Mouse (Mus musculus) ES-CJ7 (cell line): ENCODE data around the gene Daam1.

Experiments used
- DNase-seq: peaks from one replicate; pipeline ENCODE4 v3.0.0; 2011; ENCODE audit warnings: low read depth, low spot score

Daam1 gene

DNA sequence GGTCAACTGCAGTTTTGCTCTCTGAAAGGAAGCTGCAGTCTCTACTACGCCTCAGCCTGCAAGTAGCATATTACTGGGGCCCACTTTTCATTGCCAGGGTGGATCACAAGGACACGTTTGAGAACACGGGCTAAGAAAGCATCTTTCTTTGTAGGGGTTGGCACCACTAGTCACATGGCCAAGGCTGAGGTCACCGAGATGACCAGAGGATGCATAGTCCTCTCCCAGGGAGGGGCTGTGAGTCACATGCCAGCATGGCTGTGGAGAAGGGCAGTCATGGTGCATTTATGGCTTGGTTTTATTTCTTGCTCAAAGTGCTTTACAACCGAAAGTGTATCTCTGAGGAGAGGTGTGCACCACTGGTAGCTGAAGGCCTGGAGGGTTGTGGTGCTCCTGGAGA is 67.4 kb downstream of the Daam1 start:
- no peak for DNase-seq

DNA sequence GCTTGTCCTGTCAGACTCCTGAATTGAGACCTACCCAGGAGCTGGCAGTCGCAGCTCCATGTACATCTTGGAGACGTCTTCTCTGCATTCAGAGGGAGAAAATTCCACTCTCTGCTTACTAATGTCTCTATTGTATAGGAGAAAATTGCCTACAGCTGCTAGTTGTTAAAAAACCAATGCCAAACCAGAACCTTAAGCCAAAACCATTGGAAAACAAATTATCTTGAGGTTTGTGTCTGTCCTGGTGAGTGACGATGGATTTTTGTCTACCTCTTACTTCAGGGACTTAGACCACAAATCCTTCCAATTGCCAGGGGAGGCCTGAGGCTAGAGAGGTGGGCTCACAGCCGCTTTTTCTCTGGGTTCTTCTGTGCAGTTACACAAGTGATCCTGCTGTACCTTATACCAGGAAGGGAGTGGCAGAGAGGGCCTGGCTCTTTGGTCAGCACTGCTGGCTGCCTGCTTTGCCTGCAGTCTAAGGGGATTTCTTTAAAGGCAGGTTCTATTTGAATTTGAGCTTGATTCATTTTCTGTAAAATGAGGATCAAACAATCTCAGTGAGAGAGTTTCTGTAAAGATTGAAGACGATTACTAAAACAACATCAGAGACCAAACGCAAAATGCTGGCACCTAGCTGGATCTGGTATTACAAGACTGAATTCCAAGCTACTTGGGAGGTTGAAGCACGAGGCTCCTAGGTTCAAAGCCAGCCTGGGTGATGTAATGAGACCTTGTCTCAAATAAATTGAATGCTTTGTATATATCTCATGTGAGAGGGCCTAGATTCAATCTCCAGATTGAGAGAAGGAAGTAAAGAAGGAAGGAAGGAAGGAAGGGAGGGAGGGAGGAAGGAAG is 68.0 kb downstream of the Daam1 start:
- DNase-seq, result no peak

DNA sequence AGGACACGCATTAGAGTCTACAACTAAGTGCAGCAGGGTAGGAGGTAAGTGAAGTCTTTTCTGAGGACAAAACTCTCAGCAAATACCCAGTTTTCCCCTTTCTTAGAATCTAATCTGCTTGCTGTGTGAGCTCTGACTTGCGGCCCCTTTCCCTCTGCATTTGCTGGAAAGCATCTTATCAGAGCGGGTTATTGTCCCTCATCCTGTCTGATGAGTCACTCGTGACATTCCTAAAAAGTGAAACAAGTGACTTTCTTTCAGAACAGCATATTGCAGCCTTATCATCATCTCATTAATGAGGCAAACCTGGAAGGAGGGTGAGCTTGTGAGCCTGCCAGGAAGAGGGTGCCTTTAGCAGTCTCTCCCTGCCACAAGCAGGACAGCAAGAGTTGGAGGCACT is 68.7 kb downstream of the Daam1 start:
- no peak for DNase-seq

DNA sequence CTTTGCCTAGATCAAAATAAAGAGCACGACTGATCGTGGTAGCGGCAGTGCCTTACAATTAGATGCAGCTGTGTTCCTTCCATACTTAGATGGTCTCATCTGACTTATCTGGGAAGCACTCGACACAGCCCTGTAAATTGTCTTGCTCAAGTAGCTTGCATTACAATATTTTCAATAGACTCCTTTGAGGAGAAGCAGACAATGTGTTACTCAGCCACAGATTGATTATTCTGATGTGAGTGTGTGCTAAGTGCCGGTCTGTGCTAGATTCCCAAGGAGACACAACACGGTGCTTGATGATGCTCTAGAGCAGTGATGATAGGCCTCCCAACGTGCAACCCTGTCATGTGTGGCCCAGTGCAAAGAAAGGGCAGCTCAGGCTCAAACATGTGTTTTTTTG is 70.3 kb downstream of the Daam1 start:
- no peak for DNase-seq

DNA sequence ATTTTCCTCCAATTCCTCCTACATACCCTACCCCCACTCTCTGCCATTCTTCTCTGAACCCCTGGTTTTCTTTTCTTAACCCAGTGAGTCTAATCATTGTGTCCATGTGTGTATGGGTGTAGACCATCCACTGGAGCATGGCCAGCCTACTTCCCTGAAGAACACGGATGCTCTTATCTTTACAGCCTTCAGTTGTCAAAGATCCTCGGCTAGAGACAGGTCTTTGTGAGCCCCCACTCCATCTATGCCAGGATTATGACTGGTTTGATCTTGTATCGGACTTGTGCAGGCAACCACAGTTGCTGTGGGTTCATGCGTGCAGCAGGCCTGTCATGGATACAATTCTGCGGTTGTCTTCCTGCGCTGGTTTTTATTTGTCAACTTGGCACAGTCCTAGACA is 71.0 kb downstream of the Daam1 start:
- DNase-seq, result no peak

DNA sequence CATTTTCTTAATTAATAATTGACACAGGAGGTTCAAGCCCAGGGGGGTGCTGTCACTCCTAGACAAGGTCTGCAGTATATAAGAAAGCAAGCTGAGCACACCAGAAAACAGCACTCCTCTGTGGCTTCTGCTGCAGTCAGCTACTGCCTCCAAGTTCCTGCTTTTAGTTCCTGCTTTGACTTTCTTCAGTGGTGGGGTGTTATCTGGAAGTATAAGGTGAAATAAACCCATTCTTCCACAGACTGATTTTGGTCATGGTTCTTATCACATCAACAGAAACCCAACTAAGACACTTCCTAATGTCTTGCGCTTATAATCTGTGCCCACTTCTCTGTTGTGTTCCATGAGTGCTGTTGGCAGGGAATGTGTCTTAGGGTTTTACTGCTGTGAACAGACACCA is 71.4 kb downstream of the Daam1 start:
- no peak for DNase-seq

DNA sequence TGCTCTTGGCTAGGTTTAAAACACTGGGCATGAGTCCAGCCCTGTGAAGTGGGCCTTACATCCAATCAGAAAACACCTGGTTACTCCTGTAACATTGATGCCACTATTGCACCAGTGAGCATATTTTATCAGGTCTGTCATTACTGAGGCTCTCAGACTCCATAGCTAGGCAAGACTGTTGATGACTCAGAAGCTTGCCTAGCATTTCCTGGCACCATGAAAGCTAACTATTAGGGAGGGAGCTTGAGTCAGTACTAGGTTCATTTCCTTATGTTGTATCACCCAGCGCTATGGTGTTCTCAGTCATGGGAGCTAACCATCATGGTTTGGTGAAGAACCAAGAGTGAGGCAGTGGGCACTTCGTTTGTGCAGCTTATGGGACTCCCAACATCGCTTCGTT is 72.3 kb downstream of the Daam1 start:
- DNase-seq, result no peak

DNA sequence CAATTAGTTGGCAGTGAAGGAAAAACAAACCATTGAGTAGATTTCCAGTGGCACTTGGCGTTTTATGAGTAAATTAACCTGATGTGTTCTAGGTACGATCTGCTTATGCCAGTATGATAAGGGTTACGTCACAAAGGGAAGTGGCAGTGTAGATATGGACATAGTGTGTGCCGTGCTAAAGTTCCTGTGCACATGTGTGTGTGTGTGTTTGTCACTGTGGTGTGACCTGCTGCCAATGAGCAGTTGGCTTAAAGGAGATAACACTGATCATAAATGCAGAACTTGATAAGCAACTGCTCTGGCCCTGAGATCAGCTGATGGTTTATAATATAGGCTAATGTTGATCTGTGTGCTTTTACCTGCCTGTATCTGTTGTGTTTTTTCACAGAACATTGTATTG is 73.4 kb downstream of the Daam1 start:
- no peak for DNase-seq

DNA sequence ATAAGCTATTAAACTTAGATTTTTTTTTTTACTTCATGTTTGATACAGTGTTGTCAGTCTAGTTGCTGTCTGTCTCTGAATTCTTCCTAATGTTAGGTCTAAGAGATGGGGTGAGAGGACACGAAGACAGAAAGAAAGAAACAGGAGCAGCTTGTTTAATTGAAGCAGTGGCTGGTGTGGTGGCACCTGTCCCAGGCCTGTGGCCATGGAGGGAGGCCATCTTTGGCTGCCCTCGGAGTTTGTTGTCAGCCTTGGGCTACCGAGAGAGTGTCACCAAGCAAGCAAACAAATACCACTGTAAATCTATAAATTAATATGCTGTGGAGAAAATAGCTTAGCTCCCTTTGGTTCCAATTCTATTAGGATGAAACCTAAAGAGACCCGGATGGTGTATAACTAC is 74.0 kb downstream of the Daam1 start:
- no peak for DNase-seq

DNA sequence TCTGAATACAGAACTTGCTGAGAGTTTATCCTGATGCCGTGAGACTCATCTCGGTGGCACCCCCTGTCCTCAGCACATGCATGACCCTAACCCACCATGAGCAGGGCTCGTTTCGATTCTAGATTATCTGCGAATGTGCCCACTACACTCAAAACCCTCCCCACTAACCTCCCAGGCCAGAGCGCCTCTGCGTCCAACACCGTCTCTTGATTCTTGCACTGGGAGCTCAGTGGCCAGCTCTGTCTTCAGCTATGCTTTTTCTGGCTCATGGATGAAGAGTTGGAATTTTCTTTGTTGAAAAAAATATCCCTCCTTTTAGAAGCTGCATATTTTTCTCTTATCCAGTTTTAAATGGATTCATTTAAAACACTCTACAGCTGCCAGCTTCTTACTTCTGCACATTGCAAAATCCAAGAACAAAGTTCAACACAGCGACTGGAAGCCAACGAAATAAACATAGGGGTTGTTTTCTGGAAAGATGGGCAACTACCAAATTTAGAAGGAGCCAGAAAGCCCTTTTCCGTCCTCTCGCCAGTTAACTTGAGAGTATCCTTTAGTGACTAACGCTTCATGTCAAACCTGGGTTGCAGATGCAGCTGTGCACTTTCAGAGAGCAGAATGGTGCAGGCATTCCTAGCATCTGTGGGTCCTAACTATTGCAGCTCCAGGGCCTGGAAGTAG is 74.9 kb downstream of the Daam1 start:
- no peak for DNase-seq

DNA sequence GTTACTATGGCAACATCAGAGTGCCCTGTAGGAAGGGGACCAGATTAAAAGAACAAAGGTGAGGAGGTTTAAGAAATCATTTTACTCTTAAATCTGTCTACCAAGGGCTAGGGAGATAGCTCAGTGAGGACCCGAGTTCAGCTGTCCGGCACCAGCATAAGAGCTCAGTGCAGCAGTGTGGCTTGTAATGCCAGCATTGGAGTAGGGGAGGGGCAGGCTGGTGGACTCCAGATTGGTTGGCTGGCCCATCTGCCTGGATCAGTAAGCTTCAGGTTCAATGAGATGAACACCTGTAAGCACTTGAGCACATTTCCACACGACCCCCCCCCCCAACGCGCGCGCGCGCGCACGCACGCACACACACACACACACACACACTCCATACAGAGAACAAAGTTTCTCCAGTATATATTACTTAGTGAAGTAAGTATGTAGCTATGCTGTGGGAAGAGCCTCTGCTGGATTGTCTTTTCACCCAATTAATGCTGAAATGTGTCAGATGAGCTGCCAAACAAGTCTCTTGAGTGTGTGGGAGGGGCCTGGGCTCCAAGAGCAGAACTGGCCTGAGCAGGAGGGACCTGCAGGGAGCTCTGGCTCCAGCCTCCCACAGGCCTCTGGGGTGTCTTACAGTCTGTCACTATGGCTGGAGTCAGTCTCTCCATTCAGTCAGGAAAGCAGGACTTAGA is 75.8 kb downstream of the Daam1 start:
- DNase-seq, result no peak

DNA sequence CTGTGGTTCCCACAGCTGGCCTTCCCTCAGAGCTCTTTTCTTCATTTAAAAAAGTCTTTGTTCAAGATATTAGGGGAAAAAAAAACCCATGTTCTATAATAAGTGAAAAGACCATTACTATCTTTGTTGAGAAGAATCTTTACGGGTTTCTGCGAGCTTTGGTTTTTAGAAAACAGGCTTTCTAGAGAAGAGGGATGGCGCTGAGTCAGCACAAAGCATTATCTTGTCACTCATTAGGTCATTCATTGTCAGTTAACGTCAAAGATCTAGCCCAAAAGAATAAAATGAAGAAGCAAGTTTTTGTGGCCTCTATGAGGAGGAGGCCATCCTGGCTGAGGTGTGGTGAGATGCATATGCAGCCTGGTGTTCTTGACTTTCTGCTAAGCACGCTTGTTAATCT is 78.1 kb downstream of the Daam1 start:
- no peak for DNase-seq

DNA sequence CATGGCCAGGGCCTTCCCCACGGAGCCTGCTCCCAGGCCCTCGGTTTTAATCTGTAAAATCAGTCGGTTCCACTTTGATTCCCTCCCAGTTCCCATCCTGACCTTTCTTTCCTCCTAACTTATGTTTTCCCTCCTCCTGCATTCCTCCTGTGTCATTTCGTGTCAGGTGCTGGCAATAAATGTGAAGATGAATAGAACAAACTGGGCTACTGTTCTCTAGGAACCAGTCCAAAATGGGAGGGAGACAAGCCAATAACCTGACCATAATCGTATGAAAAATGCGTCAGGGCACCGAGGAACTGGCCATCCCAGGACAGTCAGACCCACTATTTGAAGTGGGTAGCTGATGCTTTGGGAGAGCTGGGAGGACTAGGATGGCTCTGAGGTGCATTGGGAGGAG is 79.4 kb downstream of the Daam1 start:
- DNase-seq, result no peak

DNA sequence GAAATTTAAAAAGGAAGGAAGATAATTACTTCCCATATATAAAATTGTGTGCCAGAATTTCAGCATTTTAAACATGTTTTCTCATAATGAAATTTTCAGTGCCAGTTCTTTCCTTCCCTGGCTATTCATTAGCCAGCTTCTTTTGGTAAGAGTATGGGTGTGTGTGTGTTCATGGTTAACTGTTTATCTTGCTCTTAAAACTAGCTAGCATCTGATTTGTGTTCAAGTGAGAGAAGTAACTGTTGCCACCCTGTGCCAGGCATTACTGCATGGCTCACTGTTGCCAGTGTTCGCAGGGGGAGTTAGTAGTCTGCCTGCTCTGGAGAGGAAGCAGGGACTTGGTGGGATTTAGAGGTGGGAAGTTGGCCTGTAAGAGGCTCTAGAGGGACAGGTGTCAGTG is 81.4 kb downstream of the Daam1 start:
- DNase-seq, result no peak

DNA sequence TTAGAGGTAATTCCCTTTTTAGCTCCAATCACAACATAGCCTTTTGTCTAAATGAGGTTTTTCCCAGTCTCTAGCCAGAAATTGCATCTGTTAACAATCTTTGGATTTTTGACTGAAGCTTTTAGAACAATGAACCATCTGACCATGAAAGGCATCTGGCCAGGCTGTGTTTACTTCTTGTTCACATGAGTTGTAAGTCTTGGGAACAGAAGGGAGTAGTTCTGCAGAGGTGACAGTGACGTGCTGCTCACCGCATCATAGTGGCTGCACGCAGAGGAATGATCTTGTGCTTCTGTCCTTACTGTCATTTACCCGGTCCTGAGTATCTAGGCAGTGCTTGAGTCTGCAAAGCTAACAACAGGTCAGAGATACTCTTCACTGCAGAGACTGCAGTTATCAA is 88.3 kb downstream of the Daam1 start:
- DNase-seq, result no peak

DNA sequence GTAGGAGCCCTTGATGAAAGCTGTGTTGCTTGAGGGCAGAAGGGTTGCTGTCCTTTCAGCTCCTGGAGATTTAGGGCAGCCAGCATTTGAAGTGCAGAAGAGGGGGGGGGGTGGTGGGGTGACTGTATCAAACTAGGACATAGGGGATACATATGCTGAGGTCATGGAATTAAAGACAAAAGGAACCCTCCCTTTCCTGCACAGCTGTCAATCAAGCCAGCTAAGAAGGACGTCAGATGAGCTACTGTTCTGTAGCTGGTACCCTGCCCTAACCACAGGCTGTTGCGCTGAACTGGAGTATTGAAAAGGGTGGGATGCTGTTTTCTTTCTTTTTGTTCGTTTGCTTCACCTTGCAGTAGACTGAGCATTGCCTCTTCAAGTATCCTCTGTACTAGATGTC is 89.1 kb downstream of the Daam1 start:
- no peak for DNase-seq

DNA sequence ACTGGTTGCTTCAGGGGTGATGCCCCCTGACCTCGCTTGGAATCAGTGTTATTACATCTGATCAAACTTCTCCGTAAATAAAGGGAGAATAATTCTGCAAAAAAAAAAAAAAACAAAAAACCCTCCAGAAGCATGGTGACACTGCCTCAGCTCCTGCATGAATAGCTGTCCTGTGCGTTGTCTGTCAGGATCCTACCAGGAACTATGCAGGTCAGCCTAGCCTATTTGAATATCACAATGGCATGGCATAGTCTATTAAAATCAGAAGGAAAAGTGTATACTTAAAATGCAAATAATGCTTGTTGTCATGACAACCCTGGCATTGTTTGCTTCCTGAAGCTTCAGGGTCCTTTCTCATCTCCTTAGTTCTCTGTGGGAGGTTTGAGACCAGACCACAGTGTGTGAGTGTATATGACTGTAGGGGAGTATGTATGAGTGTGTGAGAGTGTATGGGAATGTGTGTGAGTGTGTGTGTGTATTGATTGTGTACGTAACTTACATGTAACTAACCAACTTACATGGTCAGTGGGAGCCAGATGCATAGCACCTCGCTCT is 92.0 kb downstream of the Daam1 start:
- DNase-seq, result no peak

DNA sequence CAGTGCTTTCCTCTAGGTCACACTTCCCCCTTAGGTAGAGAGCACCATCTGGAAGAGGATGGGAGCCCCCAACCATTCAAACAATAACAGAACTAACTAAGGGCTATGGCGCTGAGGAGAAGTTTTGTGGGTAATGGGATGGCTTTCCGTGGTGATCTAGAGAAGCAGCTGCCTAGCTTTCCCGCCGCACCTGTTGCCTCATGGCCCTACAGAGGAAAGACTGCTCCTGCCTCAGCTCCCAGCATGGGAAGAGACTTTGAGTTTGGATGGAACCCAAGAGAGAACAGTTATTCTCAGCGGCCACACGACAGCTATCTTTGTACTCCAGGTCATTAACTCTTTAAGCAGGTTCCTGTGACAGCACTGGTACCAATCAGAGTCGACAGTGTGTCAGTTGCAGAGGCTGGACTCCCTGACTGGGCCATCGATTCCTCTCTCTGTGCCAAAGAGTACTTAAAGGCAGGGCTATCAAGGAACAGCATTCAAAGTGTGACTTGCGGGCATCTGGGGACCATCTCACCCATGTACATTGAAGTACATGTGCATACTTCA is 94.2 kb downstream of the Daam1 start:
- no peak for DNase-seq

DNA sequence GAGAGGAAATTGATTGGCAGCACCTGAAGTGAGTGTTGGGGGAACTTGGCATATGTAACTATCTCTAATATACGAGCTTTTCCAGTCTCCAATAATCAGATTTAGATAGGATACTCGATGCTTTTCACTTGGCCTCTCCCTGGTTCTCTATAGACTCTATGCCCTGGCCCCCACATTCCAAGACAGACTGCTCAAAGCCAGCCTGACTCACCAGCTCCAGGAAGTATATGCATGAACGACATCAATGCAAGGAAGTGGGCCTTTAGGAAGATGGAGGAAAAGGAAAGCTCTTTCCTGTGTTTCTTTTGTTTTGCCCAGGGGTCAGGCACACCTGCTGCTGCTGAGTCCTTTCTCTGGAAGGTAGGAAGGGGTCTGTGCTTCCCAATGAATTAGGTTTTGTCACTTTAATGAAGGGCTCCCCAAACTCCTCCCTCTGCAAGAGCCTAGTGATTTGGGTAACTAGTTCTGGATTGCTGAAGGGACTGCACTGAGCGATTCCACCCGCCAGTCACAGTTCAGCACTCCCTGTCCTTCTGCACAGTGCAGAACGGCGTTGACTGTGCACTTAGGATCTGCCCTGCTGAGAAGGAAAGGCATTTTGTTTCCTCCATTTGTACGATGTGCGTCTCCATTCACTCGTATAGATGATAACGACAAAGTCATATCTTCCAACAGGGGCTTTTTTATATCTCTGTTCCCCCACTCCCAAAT is 95.3 kb downstream of the Daam1 start:
- DNase-seq, result peak; percentile 9

DNA sequence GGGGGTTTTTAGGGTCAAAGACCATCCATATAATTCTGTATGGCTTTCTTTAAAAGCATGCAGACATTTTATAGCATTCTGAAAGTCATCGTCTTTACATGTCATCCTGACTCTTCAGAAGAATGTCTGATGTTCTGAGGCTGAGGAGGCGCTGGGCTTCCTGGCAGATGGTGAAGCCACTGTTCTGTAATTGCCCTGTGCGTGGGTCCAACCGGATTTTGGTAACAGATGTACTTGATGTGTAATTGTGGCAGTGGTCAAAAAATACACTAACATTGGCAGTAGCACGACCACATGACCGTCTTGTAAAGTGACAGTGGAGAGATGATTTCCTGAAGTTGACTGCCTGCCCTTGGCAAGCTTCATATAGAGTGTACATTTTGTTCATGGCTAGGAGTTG is 97.2 kb downstream of the Daam1 start:
- no peak for DNase-seq

DNA sequence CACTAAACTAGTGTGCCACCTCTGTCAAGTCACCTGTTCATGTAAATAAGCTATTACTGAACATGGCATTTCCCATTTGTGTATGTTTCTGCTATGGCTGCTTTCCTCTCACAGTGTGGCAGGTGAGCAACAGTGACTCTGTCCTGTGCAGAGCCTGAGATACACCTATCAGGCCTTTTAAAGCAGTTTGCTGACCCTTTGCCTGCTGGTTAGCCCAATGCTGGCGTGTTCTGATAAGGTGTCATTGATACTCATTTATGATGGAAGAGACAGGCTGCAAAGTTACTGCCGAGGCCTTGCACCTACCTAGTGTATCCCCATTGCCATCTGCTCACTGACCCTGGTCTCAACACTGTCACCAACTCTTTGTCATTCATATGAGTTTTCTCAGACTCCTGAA is 99.0 kb downstream of the Daam1 start:
- DNase-seq, result no peak
